Mouse (Mus musculus): ENCODE measurements around the gene Slc24a3. TPM values are rescaled to one million over a fixed set of nuclear protein-coding genes. Genes with fewer than 3 reads are reported as not detected.

Gene Slc24a3
- total and polyA plus RNA-seq, 3 experiments = not detected

DNA sequence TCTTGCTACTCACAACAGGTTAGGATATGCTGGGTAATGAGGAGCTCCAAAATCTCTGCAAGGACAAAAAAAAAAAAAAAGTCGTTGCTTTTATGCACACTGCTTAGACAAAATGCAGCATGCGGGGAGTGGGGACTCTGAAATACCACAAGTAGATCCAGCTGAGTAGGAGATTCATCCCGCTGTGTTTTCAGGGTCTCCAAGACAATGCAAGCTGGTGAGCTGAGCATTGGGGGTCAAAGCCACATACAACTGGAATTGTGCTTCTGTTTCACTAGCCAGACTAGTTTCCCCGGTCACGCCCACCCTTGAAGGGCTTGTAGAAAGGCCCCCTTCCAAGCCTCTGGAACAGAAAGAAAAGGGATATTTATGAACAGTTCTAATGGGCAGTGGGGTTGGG lies 270.8 kb downstream of the Slc24a3 start:
- Histone ChIP-seq H3K27ac (ENCODE audit: control insufficient read depth, low read depth, low read length) (no peak overlapping the region), H3K4me1 (ENCODE audit: control insufficient read depth in 1 of 2, insufficient read depth in 2 of 2, low read length in 2 of 2) (no peaks in the 10 kb centered on the region), H3K9ac (ENCODE audit: control insufficient read depth, low read depth, low read length, poor library complexity, severe bottlenecking) (no peak overlapping the region), H3K9me3 (replicated peaks; ENCODE audit: insufficient read depth, low read length) (no peaks in the 10 kb centered on the region), H3K36me3 (ENCODE audit: control insufficient read depth in 1 of 2, insufficient read depth in 2 of 2, low read length in 2 of 2) (no peaks in the 10 kb centered on the region), H3K79me2 (ENCODE audit: control insufficient read depth, insufficient read depth, low read length, poor library complexity) (no peaks in the 10 kb centered on the region), H3K27me3 (ENCODE audit: control insufficient read depth in 1 of 2, insufficient read depth in 2 of 2, low read length in 2 of 2) (no peaks in the 10 kb centered on the region), H3K4me3 (ENCODE audit: control insufficient read depth in 1 of 2, insufficient read depth in 1 of 2, low read depth in 2 of 2, low read length in 2 of 2) (no peak overlapping the region)
- no peak for DNase-seq (ENCODE audit: low read depth, low spot score)
- no peak for TF ChIP-seq MYC (IDR thresholded peaks at IDR 0.05; ENCODE audit: low read depth, low read length)
- TF ChIP-seq POLR2AphosphoS5 (IDR thresholded peaks at IDR 0.05; ENCODE audit: borderline replicate concordance, low read depth, low read length) = no peak
- TF ChIP-seq MAX (IDR thresholded peaks at IDR 0.05; ENCODE audit: low read length) = no peak
- no peak for TF ChIP-seq USF1 (IDR thresholded peaks at IDR 0.05; ENCODE audit: low read depth, low read length)
- no peak for TF ChIP-seq HCFC1 (IDR thresholded peaks at IDR 0.05; ENCODE audit: low read depth, low read length)
- TF ChIP-seq ZNF384 (IDR thresholded peaks at IDR 0.05; ENCODE audit: low read depth, low read length) = no peak
- no peak for TF ChIP-seq MAZ (IDR thresholded peaks at IDR 0.05; ENCODE audit: low read depth, low read length)
- no peak for TF ChIP-seq MEF2A (IDR thresholded peaks at IDR 0.05; ENCODE audit: extremely low read depth, insufficient replicate concordance, low read depth, low read length, poor library complexity, severe bottlenecking)
- no peak for TF ChIP-seq ZKSCAN1 (IDR thresholded peaks at IDR 0.05; ENCODE audit: low read depth, low read length)
- no peak for TF ChIP-seq MYB (IDR thresholded peaks at IDR 0.05; ENCODE audit: low read depth, low read length)
- TF ChIP-seq TBP (IDR thresholded peaks at IDR 0.05; ENCODE audit: low read depth, low read length) = no peak
- TF ChIP-seq POLR2AphosphoS2 (IDR thresholded peaks at IDR 0.05; ENCODE audit: low read length) = no peak
- no peak for TF ChIP-seq ELF1 (IDR thresholded peaks at IDR 0.05; ENCODE audit: low read depth, low read length)
- TF ChIP-seq CTCF (IDR thresholded peaks at IDR 0.05 in 2 of 3, conservative IDR thresholded peaks at IDR 0.05 in 1 of 3; ENCODE audit: control insufficient read depth in 1 of 3, insufficient read depth in 1 of 3, low read depth in 2 of 3, low read length in 3 of 3, poor library complexity in 1 of 3, severe bottlenecking in 1 of 3) = no peak
- no peak for TF ChIP-seq UBTF (IDR thresholded peaks at IDR 0.05; ENCODE audit: borderline replicate concordance, insufficient read depth, low read depth, low read length)
- no peak for TF ChIP-seq TCF12 (IDR thresholded peaks at IDR 0.05; ENCODE audit: low read depth, low read length)
- TF ChIP-seq USF2 (IDR thresholded peaks at IDR 0.05; ENCODE audit: borderline replicate concordance in 1 of 2, insufficient read depth in 1 of 2, low read depth in 1 of 2, low read length in 2 of 2) = no peak

GRCm38 (mm10) chr2:145439755-145440154 lies 272.2 kb downstream of the Slc24a3 start:
- Histone ChIP-seq H3K27ac (ENCODE audit: control insufficient read depth, low read depth, low read length) (no peak overlapping the region), H3K27me3 (ENCODE audit: control insufficient read depth in 1 of 2, insufficient read depth in 2 of 2, low read length in 2 of 2) (no peaks in the 10 kb centered on the region), H3K4me1 (ENCODE audit: control insufficient read depth in 1 of 2, insufficient read depth in 2 of 2, low read length in 2 of 2) (no peaks in the 10 kb centered on the region), H3K36me3 (ENCODE audit: control insufficient read depth in 1 of 2, insufficient read depth in 2 of 2, low read length in 2 of 2) (no peaks in the 10 kb centered on the region), H3K4me3 (ENCODE audit: control insufficient read depth in 1 of 2, insufficient read depth in 1 of 2, low read depth in 2 of 2, low read length in 2 of 2) (no peak overlapping the region), H3K9me3 (replicated peaks; ENCODE audit: insufficient read depth, low read length) (no peaks in the 10 kb centered on the region), H3K79me2 (ENCODE audit: control insufficient read depth, insufficient read depth, low read length, poor library complexity) (no peaks in the 10 kb centered on the region), H3K9ac (ENCODE audit: control insufficient read depth, low read depth, low read length, poor library complexity, severe bottlenecking) (no peak overlapping the region)
- DNase-seq (ENCODE audit: low read depth, low spot score) = no peak
- no peak for TF ChIP-seq POLR2A (IDR thresholded peaks at IDR 0.05; ENCODE audit: control insufficient read depth in 1 of 2, insufficient read depth in 1 of 2, low read depth in 1 of 2, low read length in 2 of 2, poor library complexity in 1 of 2)
- no peak for TF ChIP-seq MAFK (IDR thresholded peaks at IDR 0.05; ENCODE audit: borderline replicate concordance, low read depth, low read length)
- TF ChIP-seq POLR2AphosphoS2 (IDR thresholded peaks at IDR 0.05; ENCODE audit: low read length) = no peak
- no peak for TF ChIP-seq ZNF384 (IDR thresholded peaks at IDR 0.05; ENCODE audit: low read depth, low read length)
- no peak for TF ChIP-seq GABPA (IDR thresholded peaks at IDR 0.05; ENCODE audit: low read depth, low read length)
